Mouse (Mus musculus) kidney, adult 9 months (tissue): ENCODE measurements around the gene Ubash3a.

Experiments
- DNase-seq: peaks from one replicate; pipeline ENCODE4 v3.0.0; 2022

The Ubash3a gene

DNA sequence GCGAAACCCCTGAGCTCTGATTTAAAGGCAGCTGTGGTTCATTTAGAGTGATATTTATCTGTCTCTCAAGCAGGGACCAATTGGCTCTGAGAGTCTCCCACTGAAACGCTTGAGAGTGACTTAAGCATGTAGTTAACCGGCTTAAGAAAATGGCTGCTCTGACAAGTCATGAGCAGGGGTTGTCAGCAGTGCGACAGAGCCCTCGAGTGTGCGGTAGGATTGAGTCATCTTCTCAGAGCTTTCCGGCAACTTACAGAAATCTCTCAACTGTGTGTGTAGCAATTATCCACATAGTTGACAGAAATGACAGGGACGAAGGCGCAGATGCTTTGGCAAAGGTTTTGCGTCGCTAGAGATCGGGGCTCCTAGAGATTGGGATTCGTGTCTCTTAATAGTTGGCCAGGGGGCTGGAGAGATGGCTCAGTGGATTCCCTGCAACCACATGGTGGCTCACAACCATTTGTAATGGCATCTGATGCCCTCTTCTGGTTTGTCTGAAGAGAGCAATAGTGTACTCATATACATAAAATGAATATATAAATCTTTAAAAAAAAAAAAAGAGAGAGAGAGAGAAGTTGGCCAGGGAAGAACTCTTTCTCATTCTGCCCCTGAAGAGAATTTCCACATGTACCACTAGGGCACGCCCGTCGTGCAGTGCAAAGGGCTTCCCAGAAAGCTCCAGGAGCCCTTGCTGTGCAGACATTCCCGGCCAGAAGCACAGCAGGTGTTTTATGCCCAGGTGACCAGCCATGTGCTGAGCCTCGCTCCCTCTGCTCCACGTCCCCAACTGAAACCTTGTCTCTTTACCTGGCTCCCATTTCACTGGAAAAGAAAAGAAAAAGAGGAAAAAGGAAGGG is 74.4 kb downstream of the Ubash3a start:
- DNase-seq: no peak

DNA sequence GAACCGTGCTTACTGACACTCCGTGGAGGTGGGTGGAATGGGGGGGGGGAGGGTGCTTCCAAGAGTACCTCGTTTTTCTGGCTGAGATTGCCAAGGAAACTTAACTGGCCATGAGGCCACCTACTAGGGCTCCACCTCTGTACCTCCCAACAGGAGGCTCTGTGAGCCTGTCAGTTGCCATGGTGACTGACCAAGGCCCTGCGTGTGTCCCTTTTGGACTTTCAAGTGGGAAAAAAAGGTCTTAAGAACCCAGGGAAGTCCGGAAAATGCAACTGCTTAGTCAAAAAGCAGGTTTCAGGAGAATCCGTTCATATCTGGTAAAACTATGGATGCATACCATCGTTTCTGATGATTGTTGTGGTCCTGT is 75.0 kb downstream of the Ubash3a start:
- no peak for DNase-seq

GRCm38 (mm10) chr17:31285867-31286266 is 78.2 kb downstream of the Ubash3a start:
- no peak for DNase-seq

GRCm38 (mm10) chr17:31286492-31286891 is 78.8 kb downstream of the Ubash3a start, which contains the start of gene Slc37a1:
Gene Slc37a1 (plus strand): TSS chr17:31286792.
- DNase-seq: no peak

GRCm38 (mm10) chr17:31287216-31287615 is 79.5 kb downstream of the Ubash3a start:
- DNase-seq: no peak

GRCm38 (mm10) chr17:31288999-31289726 is 81.5 kb downstream of the Ubash3a start:
- no peak for DNase-seq

DNA sequence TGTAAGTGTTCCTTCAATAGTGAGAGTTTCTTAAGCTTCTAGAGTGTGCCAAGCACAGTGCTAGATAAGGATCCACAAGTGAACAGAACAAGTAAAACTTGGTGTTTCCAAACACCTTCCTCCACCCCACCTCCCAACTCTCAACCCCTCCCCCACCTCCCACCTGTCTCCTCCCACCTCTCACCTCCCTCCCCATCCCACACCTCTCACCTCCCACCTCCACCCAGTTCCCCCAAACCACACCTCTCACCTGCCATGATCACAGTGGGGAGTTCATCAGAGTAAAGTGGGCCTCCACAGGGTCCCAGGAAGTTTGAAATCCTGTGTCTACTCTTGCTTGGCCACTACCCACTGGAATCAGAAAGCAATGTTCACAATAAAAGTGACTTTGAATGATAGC is 82.6 kb downstream of the Ubash3a start:
- DNase-seq: no peak

- peak; percentile 38 for DNase-seq
Observed at GRCm38 (mm10) chr17:31290859-31291258, 83.2 kb downstream of the Ubash3a start.

- DNase-seq: peak; percentile 38
Observed at GRCm38 (mm10) chr17:31294363-31295214, 86.9 kb downstream of the Ubash3a start.

GRCm38 (mm10) chr17:31295215-31295891 is 87.7 kb downstream of the Ubash3a start:
- DNase-seq: peak; percentile 35

GRCm38 (mm10) chr17:31295892-31296781 is 88.5 kb downstream of the Ubash3a start:
- DNase-seq: peak; percentile 77
